Mouse (Mus musculus) adrenal gland, adult 18-20 months (tissue): ENCODE data around the gene Nabp1. TPM values are rescaled to one million over a fixed set of nuclear protein-coding genes. Genes with fewer than 3 reads are reported as not detected.
"Not testable (repeated sequence)": the region's sequence is repeated elsewhere in the genome, so short reads cannot be mapped to it uniquely, and the experiment has no call there.

Experiments
- DNase-seq, 2 experiments: peaks; one replicate each; pipeline ENCODE4 v3.0.0; 2021 to 2022; ENCODE audit warnings: low spot score in 2 of 2
- total RNA-seq, 2 experiments: library from RNA; stranded (reverse); gene quantifications; 1 replicate in 1 of 2; 2 replicates in 1 of 2; pipeline ENCODE4 v1.2.3; 2021

Nabp1 gene
- total RNA-seq, 2 experiments from 2014 or later, result 36.3 to 44.6 TPM

DNA sequence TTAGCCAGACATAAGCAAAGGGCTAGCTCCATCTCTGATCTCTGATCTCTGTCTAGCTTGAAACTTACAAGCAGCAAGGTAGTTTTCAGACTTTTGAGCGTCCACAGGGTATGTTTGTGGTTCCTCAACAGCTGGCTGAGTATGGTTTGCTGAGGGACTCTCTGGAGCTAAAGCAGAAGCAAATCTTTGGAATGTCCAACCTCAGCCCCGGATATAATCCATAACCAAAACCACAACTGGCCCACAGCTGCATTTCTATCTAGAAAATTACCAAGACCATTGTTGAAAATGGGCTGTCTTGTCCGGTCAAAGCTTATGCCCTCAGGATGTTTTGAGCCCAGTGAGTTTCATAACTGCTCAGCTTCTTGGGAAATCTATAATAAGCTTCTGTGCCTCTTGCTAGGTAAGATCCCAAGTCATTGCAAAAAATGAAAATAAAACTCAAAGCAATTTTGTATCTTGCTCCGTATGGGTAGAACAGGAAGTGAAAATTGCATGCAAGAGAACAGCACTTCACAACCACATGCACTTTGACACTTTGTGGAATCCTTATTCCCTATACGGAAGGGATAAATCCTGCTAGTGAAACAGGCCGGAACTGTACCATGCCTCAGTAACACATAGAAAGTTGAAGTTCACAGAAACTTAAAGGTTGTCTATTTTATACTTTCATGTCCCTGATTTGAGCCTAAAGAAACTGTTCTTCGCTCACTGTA is 15.5 kb upstream of the Nabp1 start:
- DNase-seq, result no peak

DNA sequence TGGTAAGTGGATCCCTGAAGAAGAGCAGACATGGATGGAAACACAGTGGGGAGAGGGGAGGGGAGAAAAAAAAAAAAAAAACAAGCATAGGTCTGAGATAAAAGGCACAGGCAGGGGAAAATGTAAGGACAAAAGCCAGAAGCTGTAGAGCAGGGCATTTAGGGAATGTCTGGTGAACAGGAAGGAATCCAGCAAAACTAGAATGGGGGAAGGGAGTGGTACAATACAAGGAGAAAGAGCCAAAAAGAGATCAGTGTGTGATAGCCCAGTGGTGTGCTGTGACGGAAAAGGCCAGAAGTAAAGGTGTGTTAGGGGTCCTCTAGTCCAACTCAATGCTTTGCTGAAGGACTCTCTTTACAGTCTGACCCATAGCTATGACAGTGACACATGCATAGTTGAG is 8.1 kb upstream of the Nabp1 start:
- no peak for DNase-seq

DNA sequence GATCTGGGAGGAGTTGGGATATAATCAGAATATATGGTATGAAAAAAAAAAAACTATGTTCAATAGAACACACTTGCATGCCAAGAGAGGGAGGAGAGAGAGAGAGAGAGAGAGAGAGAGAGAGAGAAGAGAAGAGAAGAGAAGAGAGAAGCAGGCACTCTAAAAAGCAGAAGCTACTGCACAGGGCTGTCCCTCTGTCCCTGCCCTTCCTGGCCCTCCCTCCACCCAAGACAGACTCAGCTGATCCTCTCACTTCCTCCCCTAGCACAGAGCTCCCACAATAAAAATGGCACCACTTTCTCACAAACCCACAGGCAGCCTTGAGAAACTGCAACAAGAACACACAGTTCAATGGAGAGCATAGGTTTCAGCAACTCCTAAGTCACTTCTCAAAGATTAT is 2.2 kb upstream of the Nabp1 start:
- no peak for DNase-seq

DNA sequence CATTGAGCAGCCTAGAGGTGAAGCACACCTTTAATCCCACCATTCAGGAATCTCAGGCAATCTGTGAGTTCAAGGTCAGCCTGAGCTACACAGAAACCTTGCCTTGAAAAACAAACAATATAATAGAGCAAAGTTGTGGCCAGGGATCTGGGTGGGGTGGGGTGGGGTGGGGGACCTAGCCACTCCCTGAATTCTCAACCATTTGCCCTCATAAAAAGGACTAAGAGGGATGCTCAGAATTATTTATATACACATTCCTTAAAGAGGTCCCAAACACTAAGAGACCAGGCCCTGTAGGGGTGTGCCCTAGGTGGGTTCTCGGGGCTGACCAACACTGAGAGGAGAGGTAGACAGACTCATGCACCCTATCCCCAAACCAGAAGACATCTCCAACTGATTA is 1.5 kb upstream of the Nabp1 start:
- no peak for DNase-seq

DNA sequence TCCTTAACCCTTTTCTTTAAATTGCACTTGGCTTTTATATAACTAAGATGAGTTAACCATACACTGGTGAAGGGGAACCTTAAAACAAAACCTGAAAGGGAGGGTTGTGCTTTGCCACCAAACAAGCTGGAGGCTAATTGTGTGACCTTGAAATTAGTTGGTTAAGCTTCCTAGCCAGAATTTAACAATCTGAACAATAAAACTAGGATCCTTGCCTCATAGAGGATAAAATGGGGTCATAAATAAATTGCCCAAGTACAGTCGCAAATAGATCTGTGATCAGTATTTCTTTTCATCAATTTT is 753 bp upstream of the Nabp1 start:
- DNase-seq, result no peak

DNA sequence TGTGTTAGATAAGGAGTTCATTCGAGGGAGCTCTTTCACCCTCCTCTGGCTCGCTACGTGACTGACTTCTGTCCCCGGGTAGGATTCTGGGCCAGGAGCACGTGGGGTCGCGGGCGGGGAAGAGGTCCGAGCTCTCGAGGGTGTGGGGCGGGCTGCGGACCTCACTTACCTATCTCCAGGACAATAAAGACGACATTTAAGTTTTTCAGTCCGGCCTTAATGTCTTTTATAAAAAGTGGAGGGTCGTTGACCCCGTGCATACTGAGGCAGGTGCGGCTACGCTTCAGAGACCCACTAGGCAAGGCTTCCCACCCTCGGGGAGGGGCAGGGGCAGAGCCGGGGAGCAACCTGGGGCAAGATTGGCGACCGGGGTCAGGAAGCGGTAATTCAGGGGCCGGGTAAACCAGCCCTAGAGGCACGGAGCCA is 556 bp downstream of the Nabp1 start:
- peak; percentile 41 to 44 for DNase-seq

DNA sequence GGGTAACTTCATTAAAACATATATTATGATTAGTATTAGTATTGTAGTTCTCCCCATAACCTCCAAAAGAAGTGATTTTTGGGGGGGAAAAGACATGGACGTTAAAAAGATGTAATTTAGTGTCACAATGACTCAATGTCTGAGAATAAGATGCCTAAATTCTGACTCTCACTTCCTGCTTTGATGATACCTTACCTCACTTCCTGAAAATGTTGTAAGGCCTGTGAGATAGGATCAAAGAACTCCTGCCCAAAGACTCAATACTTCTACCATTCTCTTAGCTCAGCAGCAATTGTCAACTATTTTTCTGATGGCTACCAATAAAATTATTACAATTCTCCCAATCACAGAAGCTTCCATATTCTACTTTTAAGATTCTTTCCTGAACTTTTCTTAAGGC is 1.8 kb downstream of the Nabp1 start:
- DNase-seq, result no peak

DNA sequence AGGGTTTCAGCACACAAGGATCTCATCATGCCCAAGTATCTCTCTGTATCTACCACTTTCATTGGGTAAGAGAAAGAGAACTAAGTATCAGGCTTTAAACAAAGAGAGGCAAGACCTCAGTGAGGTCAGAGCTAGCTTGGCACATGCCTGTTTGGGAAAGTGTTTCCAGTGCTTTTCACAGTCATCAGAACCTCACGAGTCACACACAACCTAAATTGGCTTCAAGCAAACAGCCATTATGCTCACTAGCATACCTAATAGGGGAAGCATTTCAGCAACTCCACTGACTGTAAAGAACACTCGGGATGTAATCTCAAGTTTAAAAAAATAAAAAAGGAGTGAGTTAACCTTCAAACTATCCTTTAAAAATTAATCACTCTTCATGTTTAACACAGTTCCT is 10.1 kb downstream of the Nabp1 start:
- no peak for DNase-seq

DNA sequence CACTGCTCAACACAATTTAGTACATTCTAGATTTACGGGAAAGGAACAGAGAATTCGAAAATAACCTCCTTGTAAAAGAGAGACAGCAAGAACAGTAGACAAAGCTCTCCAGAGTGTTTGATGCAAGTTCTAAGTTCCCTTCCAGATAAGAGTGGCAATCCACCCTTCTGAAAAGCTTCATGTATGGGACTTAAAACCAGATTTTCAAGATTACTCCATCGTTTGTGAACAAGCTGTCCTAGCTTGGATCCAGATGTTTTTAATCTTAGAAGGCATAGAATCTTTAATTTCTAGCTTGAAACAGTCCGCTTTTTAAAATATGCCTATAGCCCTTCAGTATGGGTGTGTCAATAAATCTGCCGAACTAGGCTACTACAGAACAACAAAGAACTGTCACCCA is 11.0 kb downstream of the Nabp1 start:
- no peak for DNase-seq

DNA sequence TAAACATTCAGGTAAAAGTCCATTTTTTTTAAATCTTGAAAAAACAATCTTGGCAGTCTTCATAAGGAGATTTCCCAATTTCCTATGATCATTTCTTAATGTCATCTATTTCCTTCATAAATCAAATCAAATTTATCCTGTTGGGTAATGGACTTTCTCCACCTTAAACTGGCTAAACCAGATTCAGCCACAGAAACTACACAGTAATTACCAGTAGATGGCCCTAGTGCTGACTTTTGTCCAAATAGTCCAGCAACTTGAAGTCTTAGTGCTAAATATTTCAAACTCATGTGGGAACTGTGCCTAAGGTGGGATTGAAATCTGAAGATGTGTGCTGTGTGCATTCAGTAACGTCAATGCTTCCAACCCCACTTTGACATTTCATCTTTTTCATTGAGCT is 11.8 kb downstream of the Nabp1 start:
- DNase-seq, result no peak

DNA sequence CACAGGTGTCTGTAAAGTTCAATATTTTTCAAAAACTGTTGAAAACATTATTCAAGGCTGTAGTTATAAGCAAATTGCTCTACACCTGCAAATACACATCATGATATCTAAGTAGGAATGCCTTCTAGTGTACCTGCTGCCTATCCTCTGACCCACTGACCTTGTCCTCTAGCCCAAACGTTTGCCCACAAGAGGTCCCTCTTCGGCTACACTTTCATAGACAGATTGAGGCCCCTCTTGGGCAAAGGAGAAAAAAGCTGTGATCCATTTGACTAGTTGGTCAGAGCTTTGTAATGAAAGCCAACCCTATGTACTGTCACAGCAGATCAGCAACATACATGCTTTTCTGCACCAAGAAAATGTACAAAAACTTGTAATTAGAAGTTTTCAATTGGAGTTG is 12.9 kb downstream of the Nabp1 start:
- no peak for DNase-seq

DNA sequence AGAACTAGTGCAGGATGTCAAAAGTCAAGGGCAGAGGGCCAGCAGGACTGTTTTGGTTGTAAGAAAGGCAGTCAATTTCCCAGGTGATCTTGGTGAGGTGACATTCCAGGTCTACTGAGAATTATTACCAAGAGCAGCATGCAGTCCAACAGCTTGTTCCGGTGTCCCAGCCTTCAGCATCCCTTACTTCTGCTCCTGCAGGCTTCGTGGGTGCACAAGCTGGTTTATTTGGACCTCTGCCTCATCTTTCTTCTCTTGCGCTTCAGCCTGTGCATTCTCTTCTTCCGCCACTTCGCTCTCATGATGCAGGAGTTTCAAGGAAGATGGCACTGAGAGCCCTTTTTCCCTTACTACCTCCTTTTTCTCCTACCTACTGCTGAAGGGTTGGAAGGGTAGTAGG is 15.2 kb downstream of the Nabp1 start:
- no peak for DNase-seq

DNA sequence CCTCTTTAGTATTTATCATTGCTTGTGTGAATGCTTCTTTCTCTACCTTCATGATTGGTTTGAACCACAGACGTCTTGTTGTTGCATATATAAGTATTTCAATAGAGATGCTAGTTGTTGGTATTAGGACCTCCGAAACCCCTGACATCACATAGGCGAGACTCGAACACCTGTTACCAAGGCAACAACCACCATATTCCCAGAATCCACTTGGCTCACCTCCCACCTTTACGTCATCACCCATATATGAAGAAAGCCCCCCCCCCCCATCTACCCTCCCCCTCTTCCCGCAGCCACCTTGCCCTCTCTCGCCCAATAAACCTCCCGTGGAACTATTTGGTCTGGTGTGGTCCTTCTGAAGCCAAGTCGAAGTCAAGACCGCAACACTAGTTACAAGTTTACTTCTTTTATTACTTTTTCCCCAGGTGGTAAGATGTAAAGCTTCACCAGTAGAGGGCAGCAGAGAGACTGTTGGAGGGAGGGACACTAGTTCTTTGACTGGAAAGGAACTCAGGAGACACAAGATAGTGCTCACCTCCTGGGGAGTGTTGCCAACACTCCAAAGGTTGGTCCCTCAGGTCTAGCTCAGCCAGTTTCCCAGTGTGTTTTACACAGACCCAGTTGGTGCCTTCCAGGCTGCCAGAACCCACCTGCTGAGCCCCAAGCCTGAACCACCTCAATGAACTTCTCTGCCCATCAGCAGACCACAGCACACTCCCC is 19.3 kb downstream of the Nabp1 start:
- DNase-seq, result peak in 1 of 2 experiments; percentile 59

DNA sequence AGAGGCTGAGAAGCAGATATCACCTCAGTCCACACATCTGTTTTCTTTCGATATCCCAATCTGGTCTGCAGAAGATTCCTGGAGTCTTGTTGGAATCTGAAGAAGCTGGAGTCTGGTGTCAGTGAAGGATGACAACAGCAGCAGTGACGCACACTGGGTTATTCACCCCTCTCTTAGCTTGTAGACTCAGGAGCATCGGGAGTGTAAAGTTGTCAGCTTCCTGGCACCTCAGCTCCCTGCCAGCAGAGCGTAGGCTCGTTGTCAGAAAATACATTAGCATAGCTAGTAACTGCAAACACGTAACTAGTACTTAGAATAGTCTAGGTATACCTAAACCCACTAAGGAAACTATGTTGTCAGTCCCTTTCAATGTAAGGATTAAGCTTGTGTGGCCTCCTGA is 20.1 kb downstream of the Nabp1 start:
- DNase-seq, result no peak

DNA sequence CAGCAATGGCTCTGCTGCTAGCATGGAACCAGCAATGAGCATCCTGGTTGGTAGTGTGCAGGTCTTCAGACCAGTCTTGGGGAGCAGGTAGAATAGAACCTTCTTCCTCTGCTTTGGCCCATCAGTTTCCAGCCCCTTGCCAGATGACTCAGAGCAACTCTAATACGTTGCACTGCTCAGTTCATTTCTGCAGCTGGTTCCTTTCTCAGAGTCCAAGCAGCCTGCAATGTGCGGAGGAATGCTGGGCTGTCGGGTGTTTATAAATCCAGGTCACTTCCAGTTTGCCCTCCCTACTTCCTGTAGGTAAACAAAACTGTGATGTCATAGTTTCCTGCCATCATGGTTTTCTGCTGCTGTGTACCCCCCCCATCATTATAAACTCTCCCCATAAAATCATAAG is 21.0 kb downstream of the Nabp1 start:
- no peak for DNase-seq

DNA sequence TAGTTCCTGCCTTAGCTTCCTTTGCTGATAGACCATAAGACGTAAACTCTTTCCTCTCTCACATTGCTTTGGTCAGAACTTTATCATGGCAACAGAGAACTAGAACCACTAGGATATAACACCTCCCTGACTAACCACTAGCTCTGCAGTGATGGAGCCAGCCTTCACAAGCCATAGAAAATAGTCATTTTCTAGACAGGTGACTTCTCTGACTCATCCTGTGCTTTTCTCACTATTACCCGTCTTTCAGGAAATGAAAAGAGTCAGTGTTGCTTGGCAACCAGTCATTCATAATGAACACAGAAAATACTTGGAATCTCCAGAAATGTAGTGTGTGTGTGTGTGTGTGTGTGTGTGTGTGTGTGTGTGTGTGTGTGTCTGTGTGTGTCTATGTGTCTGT is 29.4 kb downstream of the Nabp1 start:
- no peak for DNase-seq

DNA sequence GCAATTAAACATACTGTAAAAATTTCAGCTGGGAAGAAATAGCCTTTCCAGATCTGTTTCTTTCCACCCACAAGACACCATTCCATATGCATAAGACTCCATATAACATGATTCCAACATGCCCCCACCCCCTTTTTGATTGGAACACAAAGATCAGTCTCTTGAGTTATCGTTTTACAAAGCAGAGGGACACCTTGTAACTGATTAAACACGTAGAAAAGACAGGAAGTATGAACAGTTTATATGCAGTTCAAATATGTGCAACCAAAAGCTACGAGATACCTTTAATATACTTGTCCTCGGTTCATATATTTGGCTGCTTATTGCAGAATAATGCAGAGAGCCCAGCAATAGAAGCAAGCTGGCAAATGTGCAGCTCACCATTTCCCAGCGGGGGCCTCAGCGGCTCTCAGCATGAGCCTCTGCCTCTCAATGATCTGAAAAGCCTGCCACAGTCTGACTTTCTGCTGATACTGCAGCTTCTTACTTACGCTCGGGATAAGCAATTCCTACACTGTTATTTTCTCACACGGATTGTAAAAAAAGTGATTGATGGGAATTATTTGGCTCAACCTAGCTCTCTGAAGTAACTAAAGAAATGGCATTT is 32.3 kb downstream of the Nabp1 start:
- DNase-seq, result no peak

DNA sequence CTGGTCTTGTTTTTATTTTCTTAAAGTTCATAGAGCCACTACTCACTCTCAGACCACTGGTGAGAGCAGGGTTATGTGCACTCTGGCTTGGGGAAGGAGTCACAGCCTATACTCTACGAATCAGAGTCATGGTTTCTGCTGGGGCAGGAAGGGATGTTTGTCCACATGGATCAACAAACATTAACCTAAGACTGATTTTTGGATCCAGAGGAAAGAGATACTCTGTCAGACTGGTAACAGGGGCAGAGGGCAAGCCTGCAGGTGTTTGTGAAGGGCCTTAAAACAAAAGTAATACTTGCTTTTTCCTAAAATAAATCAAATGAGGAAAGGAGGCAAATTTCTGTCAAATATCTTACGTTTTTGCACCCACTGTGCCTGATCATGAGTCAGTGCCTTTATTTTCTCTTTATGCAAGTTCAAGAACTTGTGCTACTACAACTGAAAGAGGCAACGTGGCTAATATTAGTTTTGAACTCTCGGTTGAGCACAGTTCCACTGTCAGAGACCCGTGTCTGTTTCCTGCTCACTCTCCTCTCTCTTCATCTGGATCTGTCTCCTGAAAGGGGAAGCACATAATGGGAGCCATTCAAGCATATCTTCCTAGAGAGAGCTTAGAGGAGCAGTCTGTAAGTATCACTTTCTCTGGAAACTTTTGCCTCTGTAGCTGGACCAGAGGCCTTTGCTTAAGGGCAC is 32.9 kb downstream of the Nabp1 start:
- no peak for DNase-seq

DNA sequence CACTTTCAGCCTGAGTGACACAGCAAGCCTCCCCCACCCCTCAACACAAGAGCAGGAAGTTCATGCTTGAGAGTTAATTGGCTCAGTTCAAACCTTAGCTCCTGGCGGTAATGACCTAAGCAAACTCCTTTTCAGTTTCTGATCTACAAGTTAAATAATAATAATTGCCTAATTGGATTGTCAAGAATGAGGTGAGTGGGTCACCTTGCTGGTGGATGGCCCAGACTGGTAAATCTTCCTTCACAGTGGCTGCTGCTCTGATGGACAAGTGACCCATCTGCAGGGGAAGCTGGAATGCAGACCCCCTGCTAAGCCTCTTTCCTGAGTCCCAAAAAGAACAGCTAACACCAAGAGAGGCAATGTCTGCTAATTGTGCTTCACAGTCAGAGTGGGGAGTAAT is 48.5 kb downstream of the Nabp1 start:
- DNase-seq, result no peak

DNA sequence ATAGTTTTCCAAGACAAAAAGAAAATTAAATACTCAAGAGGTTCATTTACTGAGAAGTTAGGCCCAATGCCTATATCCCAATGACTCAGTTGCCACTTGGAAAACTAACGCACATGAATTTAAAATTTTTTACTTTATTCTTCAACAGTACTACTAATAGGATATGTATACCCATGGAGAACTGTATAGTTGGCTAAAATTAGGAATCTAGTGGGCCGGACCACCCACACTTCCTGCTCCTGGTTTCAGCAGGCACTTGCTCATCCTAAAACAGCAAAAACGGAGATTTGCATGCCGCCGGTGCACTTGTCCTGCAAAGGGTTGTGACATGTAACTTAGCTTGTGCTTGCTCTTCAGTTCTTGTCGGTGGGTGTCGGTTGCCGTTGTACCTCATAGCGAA is 51.9 kb downstream of the Nabp1 start:
- DNase-seq, result no peak

DNA sequence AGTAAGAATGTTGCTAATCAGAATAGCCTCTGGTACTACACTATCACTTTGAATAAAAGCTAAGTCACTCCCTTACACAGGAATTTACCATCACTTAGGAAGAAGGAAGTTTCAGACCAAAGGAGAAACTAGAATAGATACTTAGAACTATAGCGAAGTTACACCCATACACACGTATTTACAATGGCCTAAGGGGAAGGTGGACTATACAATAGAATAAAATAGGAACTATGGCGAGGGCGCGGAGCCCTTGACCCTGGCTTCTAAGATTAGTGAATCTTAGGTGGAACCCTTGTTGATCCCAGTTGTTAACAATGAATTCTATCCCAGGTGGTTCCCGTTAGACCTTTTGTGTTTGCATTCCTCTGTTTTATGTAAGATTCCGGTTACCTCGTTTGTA is 57.2 kb downstream of the Nabp1 start:
- DNase-seq, result not testable (repeated sequence)

DNA sequence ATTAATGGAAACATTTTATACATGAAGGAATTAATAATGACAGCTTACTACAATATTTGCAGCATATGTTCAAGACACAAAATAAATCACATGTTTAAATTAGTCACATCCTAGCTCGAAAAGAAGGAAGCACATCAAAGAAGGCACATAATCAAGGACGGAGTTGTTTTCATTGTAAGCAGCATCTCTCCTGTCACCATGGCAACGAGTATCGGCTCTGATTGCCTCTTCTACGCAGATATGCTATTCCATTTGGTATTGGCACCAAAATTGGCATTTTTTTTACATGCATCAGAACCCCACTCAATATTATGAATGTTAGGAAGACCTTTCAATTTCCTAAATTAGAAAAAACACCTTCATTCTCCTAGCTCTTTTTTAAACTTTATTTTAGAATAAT is 59.5 kb downstream of the Nabp1 start:
- DNase-seq, result no peak
